Mouse (Mus musculus): Measurements from ENCODE around the gene Clspn.
"Not testable (repeated sequence)": the region's sequence is repeated elsewhere in the genome, so short reads cannot be mapped to it uniquely, and the experiment has no call there.

Gene Clspn

DNA sequence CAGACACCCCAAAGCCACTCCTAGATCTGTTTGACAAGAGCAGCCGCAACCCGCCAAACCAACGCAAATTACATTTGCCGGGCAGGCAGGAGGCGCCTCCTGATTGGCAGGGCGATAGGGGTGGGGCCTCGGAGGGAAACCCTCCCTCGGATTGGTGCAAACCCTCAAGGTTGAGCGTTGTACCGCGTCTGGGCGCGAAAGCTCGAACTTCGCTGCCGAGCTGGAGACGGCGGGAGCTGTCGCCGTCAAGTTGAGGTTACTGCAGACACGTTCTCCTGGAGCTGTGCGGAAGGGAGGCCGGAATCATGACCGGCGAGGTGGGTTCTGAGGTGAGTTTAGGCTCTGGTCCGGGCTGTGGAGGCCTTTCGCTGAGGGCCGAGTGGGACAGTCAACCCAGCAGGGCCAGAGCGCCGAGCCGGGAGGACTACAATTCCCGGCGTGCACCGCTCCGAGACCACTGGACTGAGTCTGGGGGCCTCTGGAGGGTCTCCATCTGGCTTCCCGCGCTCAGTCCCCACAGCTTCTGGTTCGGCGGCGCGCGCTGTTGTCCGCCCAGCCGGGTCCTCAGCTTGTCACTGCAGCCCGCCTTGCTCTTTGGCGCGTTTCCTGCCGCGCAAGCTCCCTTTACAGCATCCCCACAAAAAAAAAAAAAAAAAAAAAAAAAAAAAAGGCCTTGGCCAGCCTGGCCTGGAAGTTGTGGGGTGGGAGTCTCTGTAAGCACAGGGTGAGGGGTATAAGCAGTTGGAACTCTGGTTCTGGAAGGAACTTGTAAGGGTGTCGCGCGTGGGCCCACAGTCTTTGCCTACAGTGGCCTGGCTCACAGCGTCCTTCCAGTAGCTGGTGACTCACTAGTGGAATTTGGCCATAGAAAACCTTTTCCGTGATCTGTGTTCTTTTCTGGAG is at the start of gene Clspn:
TSS of gene Clspn (plus strand) at position 127 of the 903 bp plus-strand sequence.
- DNase-seq: peak; percentile 80

GRCm38 (mm10) chr4:126508110-126508899 is 48.4 kb upstream of the Clspn start:
- DNase-seq: no peak

GRCm38 (mm10) chr4:126509072-126509471 is 47.7 kb upstream of the Clspn start:
- no peak for DNase-seq

DNA sequence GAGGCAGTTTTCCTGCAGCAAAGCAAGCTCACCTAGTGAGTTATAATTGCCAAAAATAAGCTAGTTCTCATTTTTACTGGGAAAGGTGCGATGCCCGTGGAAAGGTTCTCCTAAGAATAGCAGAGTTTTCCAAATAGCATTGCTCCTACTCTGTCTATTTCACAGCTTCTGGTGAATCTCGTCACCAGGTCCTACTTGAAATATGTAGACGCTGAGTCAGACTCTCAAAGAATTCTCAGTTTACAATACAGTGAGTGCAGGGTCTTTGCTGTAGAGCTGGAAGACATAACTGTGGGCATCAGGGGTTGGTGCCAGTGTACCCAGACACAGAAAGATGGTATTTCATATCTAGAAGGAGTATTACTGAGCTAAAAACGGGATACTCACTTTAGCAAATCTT is 45.7 kb upstream of the Clspn start:
- DNase-seq: no peak

GRCm38 (mm10) chr4:126512308-126513066 is 44.2 kb upstream of the Clspn start:
- no peak for DNase-seq

GRCm38 (mm10) chr4:126526164-126526563 is 30.6 kb upstream of the Clspn start:
- no peak for DNase-seq

- DNase-seq: no peak
Observed at GRCm38 (mm10) chr4:126526828-126527227, 29.9 kb upstream of the Clspn start.

DNA sequence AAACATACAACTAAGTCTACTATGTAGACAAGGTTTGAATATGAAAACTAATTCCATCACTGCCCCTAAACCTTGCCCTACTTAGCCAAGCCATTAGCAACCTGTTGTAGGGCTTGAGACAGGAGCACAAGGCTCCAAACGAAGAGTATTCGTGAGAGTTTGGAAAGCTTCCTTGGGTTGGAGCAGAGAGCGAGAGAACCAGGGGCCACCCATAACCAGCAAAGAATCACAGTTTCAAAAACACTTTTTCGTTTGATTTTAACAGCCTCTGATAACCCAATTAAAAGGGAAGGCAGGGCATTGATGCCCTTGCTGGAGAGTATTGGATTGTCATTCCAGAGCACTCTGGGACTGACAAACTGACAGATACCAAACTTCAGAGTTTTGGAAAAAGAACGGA is 24.4 kb upstream of the Clspn start:
- DNase-seq: no peak

DNA sequence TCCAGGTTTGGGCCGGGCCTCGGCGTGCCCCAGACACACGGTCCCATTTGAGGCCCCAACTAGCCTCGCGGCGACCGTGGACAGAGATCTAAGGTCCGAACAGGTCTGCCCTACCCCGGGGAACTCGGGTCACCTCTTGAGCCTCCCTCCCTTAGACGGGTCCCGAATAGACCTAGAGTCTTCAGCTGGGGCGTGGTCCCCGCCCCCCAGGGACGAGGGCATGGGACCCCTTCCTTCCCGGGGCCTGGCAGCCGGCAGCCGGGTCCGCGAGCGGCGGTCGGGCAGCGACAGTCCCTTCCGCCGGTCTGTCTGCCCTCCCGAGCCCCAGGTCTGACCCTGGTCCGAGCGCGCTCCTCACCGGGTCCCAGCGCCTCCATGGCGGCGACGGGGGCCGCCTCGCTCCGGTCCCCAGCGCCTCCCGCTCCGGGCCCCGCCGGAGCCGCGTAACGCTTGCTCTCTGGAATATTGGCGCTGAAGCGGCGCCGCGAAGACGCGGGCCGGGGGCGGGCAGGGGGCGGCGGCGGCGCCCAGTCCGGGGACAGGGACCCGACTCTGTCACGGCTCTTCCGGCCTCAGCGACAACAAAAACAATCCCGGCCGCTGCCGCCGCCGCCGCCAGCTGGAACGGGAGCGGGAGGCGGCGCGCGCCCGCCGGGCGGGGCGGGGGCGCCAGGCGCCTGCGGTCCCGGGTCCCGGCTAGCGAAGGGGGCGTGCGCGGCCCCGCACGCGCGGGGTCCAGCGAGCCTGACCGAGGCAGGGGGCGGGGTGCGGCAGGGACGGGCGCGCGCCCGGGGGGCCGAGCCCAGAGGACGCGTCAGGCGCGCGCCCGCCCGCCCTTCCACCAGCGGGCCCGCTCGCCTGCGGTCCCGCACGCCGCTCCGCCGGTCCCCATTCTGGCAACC is 23.7 kb upstream of the Clspn start, which contains the start of gene Ago4:
TSS of gene Ago4 (minus strand) at position 646 of the 902 bp plus-strand sequence.
- DNase-seq: peak; percentile 70

GRCm38 (mm10) chr4:126533729-126534070 is 23.0 kb upstream of the Clspn start:
- DNase-seq: no peak

- not testable (repeated sequence) for DNase-seq
Observed at GRCm38 (mm10) chr4:126535631-126536030, 21.1 kb upstream of the Clspn start.

DNA sequence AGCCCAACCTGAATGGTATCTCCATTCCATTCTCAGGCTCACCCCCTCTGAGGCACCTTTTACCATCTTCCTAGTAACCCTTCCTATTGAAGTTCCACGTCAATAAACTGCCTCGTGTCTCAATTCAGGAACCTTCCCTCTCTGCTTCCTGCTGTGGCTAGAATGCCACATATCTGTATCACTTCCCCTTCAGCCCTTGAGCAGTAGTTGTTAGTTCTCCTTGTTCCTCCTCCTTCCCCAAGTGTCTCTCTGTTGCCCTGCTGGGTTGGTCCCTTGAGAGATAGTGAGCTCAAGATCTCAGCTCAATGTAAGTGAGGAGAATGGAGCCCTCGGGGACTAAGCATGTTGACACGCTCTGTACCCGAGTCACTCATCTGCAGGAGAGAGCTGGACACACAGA is 19.9 kb upstream of the Clspn start:
- no peak for DNase-seq

- DNase-seq: no peak
Observed at GRCm38 (mm10) chr4:126540487-126541071, 16.2 kb upstream of the Clspn start.

DNA sequence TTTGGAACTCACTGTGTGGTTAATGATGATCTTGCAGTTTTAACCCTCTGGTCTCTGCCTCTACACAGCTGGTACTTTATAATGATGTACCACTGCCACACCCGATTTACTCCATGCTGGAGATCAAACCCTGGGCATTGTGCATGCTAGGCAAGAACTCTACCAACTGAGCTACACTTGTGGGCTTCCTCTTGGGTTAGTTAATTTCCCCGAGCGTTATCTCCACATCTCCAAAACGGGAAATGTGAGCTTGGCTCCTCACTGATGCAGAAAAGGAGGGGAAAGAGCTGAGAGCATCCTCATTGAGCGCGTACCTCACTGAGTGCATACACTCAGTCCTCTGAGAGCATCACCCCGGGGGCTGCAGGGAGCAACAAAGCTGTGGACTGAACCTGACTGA is 13.9 kb upstream of the Clspn start:
- DNase-seq: no peak

- DNase-seq: no peak
Observed at GRCm38 (mm10) chr4:126545016-126545415, 11.7 kb upstream of the Clspn start.

DNA sequence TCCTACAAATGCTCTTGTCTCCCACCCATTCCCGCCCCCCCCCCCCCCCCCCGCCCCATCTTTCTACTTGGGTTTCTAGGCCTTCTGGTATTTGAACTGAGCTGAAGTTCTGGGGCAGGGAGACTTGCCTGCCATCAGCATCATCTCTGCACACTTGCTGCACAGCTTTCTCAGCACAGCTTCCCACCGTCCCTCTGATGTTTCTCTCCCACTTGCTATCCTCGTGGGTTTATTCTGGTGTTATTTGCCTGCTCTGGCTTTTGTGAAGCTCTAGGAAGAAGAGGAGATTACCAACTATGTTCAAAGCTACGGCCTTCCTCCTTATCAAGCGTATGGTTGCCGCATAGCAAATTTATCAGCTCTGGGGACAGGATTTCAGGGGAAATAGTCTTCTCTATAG is 11.0 kb upstream of the Clspn start:
- no peak for DNase-seq

DNA sequence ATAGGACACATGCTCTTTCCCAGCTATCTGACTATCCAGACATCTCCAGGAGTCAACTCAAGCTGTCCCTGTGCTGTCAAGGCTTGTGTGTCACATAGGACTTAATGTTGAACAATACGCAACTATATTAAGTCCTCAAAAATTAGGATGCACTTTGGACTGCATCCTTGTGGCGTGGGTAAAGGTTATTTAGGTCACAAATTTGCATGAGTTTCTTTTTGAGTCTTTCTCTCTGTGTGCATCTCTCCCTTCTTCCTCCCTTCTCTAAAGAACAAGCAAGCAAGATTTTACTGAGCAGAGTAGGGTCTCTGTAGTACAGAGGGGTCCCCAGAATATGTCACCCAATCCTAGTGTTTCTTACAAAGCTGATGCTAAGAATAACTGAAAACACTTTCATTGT is 10.6 kb upstream of the Clspn start:
- DNase-seq: no peak

- DNase-seq: no peak
Observed at GRCm38 (mm10) chr4:126552136-126552535, 4.6 kb upstream of the Clspn start.

- DNase-seq: peak; percentile 11
Observed at GRCm38 (mm10) chr4:126553105-126553504, 3.6 kb upstream of the Clspn start.

- no peak for DNase-seq
Observed at GRCm38 (mm10) chr4:126553685-126554084, 3.0 kb upstream of the Clspn start.

GRCm38 (mm10) chr4:126554462-126554861 is 2.3 kb upstream of the Clspn start:
- DNase-seq: no peak

DNA sequence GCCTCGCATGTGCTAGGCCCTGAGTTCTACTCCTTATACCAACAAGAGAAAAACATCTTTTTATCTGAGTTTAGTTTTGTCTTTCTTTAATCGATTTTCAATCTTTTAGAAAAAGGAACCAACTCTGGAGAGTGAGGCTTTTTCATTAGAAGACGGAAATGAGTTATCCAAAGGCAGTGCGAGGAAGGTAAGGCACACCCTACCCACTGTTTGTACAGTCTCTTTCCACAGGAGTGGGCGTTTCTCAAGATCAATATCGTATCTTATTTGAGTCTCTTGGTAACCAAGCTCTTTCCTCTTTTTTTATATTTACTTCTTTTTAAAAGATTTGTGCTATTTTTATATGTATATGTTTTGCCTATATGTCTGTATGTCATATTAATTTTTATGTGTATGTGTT is 7.1 kb downstream of the Clspn start:
- no peak for DNase-seq

Measured in right cerebral cortex, postnatal 4 days (tissue).